Mouse (Mus musculus) embryonic facial prominence, embryonic 11.5 days (tissue): Measurements from ENCODE around the gene Apoc4. TPM values are rescaled to one million over a fixed set of nuclear protein-coding genes. Genes with fewer than 3 reads are reported as not detected.
A peak's percentile ranks its signal among the peaks of the same experiment; 100 is the strongest.
"Not testable (repeated sequence)": the region's sequence is repeated elsewhere in the genome, so short reads cannot be mapped to it uniquely, and the experiment has no call there.

ENCODE experiments used
- ATAC-seq: fragments of 200-750 bp; cut with Nextera tagmentation; replicated peaks from 2 replicates; pipeline ENCODE4 v1.8.0; 2017; ENCODE audit warnings: low read depth; ENCODE audit not compliant: insufficient number of reproducible peaks, low FRiP score, low TSS enrichment
- DNase-seq: peaks from one replicate; pipeline ENCODE4 v3.0.0-alpha.2; 2015; ENCODE audit warnings: low spot score
- H3K27ac ChIP-seq: fragments of 300-500 bp; sonication (generic); replicated peaks from 2 replicates; pipeline ENCODE4 v1.5.1; 2014; ENCODE audit warnings: mild to moderate bottlenecking, low read depth, low read length, control low read depth
- H3K27me3 ChIP-seq: fragments of 300-500 bp; sonication (generic); 2 replicates; pipeline ENCODE4 v1.6.1; 2014; ENCODE audit warnings: mild to moderate bottlenecking, low read length, moderate library complexity, mixed read lengths; ENCODE audit not compliant: control insufficient read depth, insufficient read depth
- H3K36me3 ChIP-seq: fragments of 300-500 bp; sonication (generic); replicated peaks from 2 replicates; pipeline ENCODE4 v1.6.1; 2014; ENCODE audit warnings: low read depth, mild to moderate bottlenecking, low read length, moderate library complexity, mixed read lengths; ENCODE audit not compliant: control insufficient read depth, insufficient read depth
- H3K4me1 ChIP-seq: fragments of 300-500 bp; sonication (generic); 2 replicates; pipeline ENCODE4 v1.6.1; 2014; ENCODE audit warnings: low read length, mixed read lengths; ENCODE audit not compliant: control insufficient read depth, insufficient read depth
- H3K4me2 ChIP-seq: fragments of 300-500 bp; sonication (generic); 2 replicates; pipeline ENCODE4 v1.6.1; 2014; ENCODE audit warnings: low read depth, mild to moderate bottlenecking, control low read depth, low read length, moderate library complexity
- H3K4me3 ChIP-seq: fragments of 300-500 bp; sonication (generic); 2 replicates; pipeline ENCODE4 v1.5.1; 2014; ENCODE audit warnings: low read depth, low read length, control low read depth
- H3K9ac ChIP-seq: fragments of 300-500 bp; sonication (generic); replicated peaks from 2 replicates; pipeline ENCODE4 v1.6.1; 2014; ENCODE audit warnings: mild to moderate bottlenecking, control low read depth, low read length
- H3K9me3 ChIP-seq: fragments of 300-500 bp; sonication (generic); replicated peaks from 2 replicates; pipeline ENCODE4 v1.6.1; 2016; ENCODE audit warnings: mild to moderate bottlenecking, low read length, inconsistent platforms, mixed read lengths; ENCODE audit not compliant: control insufficient read depth
- WGBS: fragments of 180-500 bp; shearing (Covaris S2); extraction: QIAGEN DNeasy Blood & Tissue Kit; methylation state at CpG from one replicate; pipeline ENCODE4 v1.1.7; 2014; 5-methylcytosine and 5-hydroxymethylcytosine counted together
- polyA plus RNA-seq: library from polyadenylated mRNA; unstranded; fragments of >200 nt; fragmentation: Nextera tagmentation; extraction: Ambion mirVana; gene quantifications from 2 replicates; pipeline ENCODE4 v1.2.1, GENCODE M21; 2014

Apoc4 gene
- polyA plus RNA-seq, 1 experiment from 2014 or later = not detected

- no peak overlapping the region for H3K4me3 ChIP-seq
- 77% methylated on average over 6 of the region's 6 CpGs for WGBS
- H3K27me3 ChIP-seq = no peaks in the 10 kb centered on the region
- no peak overlapping the region for H3K4me2 ChIP-seq
- DNase-seq = no peak
- no peaks in the 10 kb centered on the region for H3K9me3 ChIP-seq
- H3K9ac ChIP-seq = no peak overlapping the region
- no peak overlapping the region for H3K27ac ChIP-seq
- no peaks in the 10 kb centered on the region; the same call in 1 of the 2 replicates for H3K4me1 ChIP-seq
- no peak for ATAC-seq
- no peaks in the 10 kb centered on the region for H3K36me3 ChIP-seq
Measured at GRCm38 (mm10) chr7:19691434-19691833, 10.2 kb upstream of the Apoc4 start.

- Histone ChIP-seq H3K9ac (no peak overlapping the region), H3K27ac (no peak overlapping the region), H3K36me3 (no peaks in the 10 kb centered on the region), H3K4me2 (no peak overlapping the region), H3K27me3 (no peaks in the 10 kb centered on the region), H3K4me3 (no peak overlapping the region), H3K9me3 (no peaks in the 10 kb centered on the region), H3K4me1 (no peaks in the 10 kb centered on the region; the same call in 1 of the 2 replicates)
- DNase-seq = no peak
- 89% methylated on average over 4 of the region's 4 CpGs for WGBS
- no peak for ATAC-seq
Measured at GRCm38 (mm10) chr7:19690845-19691244, 9.6 kb upstream of the Apoc4 start.

GRCm38 (mm10) chr7:19688611-19689010 lies 7.3 kb upstream of the Apoc4 start:
- Histone ChIP-seq H3K4me3 (no peak overlapping the region), H3K27ac (no peak overlapping the region), H3K27me3 (no peaks in the 10 kb centered on the region), H3K9ac (no peak overlapping the region), H3K4me1 (no peaks in the 10 kb centered on the region; the same call in 1 of the 2 replicates), H3K4me2 (no peak overlapping the region), H3K36me3 (no peaks in the 10 kb centered on the region), H3K9me3 (no peaks in the 10 kb centered on the region)
- no peak for DNase-seq
- no peak for ATAC-seq
- WGBS = 98% methylated on average over 2 of the region's 2 CpGs

- H3K27ac ChIP-seq = no peak overlapping the region
- no peak overlapping the region for H3K4me2 ChIP-seq
- H3K4me3 ChIP-seq = no peak overlapping the region
- H3K9ac ChIP-seq = no peak overlapping the region
- ATAC-seq = no peak
- no peaks in the 10 kb centered on the region for H3K36me3 ChIP-seq
- WGBS = 91% methylated on average over 10 of the region's 10 CpGs
- H3K27me3 ChIP-seq = no peaks in the 10 kb centered on the region
- H3K4me1 ChIP-seq = no peaks in the 10 kb centered on the region; the same call in 1 of the 2 replicates
- H3K9me3 ChIP-seq = no peaks in the 10 kb centered on the region
- no peak for DNase-seq
Measured at GRCm38 (mm10) chr7:19688101-19688500, 6.8 kb upstream of the Apoc4 start.

- WGBS = 66% methylated on average over 8 of the region's 8 CpGs
- H3K4me2 ChIP-seq, H3K36me3 ChIP-seq, H3K9me3 ChIP-seq, H3K27me3 ChIP-seq, H3K4me1 ChIP-seq, H3K4me3 ChIP-seq, H3K9ac ChIP-seq: not testable (repeated sequence)
- DNase-seq (peak; percentile 76), ATAC-seq (0 out of 2 replicates have a peak, but pooled peaks have one; percentile 53)
- 0 out of 2 replicates have a peak overlapping the region, but pooled peaks have one; percentile 35 for H3K27ac ChIP-seq
Measured at GRCm38 (mm10) chr7:19686927-19687583, 5.8 kb upstream of the Apoc4 start.

GRCm38 (mm10) chr7:19686521-19686920 lies 5.2 kb upstream of the Apoc4 start:
- H3K4me1 ChIP-seq = no peaks in the 10 kb centered on the region
- H3K4me3 ChIP-seq = no peak overlapping the region
- ATAC-seq (no peak), DNase-seq (no peak)
- H3K27ac ChIP-seq = 0 out of 2 replicates have a peak overlapping the region, but pooled peaks have one; percentile 35
- no peaks in the 10 kb centered on the region for H3K36me3 ChIP-seq
- H3K27me3 ChIP-seq = no peaks in the 10 kb centered on the region
- no peak overlapping the region for H3K9ac ChIP-seq
- H3K9me3 ChIP-seq = no peaks in the 10 kb centered on the region
- no peak overlapping the region for H3K4me2 ChIP-seq
- WGBS = 84% methylated on average over 6 of the region's 6 CpGs

GRCm38 (mm10) chr7:19685374-19685773 lies 4.1 kb upstream of the Apoc4 start:
- Histone ChIP-seq H3K9ac (no peak overlapping the region), H3K27ac (no peak overlapping the region), H3K4me3 (no peak overlapping the region), H3K9me3 (no peaks in the 10 kb centered on the region), H3K27me3 (no peaks in the 10 kb centered on the region), H3K36me3 (no peaks in the 10 kb centered on the region), H3K4me2 (no peak overlapping the region), H3K4me1 (no peaks in the 10 kb centered on the region)
- no peak for ATAC-seq
- no peak for DNase-seq
- 64% methylated on average over 4 of the region's 4 CpGs for WGBS

- no peak overlapping the region for H3K4me3 ChIP-seq
- H3K4me2 ChIP-seq = no peak overlapping the region
- no peak for ATAC-seq
- no peak overlapping the region for H3K27ac ChIP-seq
- no peak for DNase-seq
- H3K27me3 ChIP-seq = no peaks in the 10 kb centered on the region
- no peaks in the 10 kb centered on the region for H3K9me3 ChIP-seq
- H3K36me3 ChIP-seq = no peaks in the 10 kb centered on the region
- no peak overlapping the region for H3K9ac ChIP-seq
- no peaks in the 10 kb centered on the region for H3K4me1 ChIP-seq
- 76% methylated on average over 6 of the region's 6 CpGs for WGBS
Measured at GRCm38 (mm10) chr7:19683771-19684201, 2.5 kb upstream of the Apoc4 start.
